Mouse (Mus musculus) heart, embryonic 11.5 days (tissue): ENCODE results near the gene Fam69a. TPM values are rescaled to one million over a fixed set of nuclear protein-coding genes. Genes with fewer than 3 reads are reported as not detected.
A peak's percentile ranks its signal among the peaks of the same experiment; 100 is the strongest.

Experiments
- ATAC-seq: fragments of 200-750 bp; cut with Nextera tagmentation; replicated peaks from 2 replicates; pipeline ENCODE4 v1.8.0; 2017; ENCODE audit warnings: moderate library complexity; ENCODE audit not compliant: insufficient number of reproducible peaks, low FRiP score, low TSS enrichment
- H3K27ac ChIP-seq: fragments of 300-500 bp; sonication (generic); 2 replicates; pipeline ENCODE4 v1.5.1; 2014; ENCODE audit warnings: mild to moderate bottlenecking, low read depth, low read length
- H3K27me3 ChIP-seq: fragments of 300-500 bp; sonication (generic); 2 replicates; pipeline ENCODE4 v1.6.1; 2014; ENCODE audit warnings: mild to moderate bottlenecking, low read length, mixed read lengths; ENCODE audit not compliant: control insufficient read depth, insufficient read depth
- H3K36me3 ChIP-seq: fragments of 300-500 bp; sonication (generic); 2 replicates; pipeline ENCODE4 v1.6.1; 2014; ENCODE audit warnings: mild to moderate bottlenecking, low read length, moderate library complexity, mixed read lengths; ENCODE audit not compliant: control insufficient read depth, insufficient read depth
- H3K4me1 ChIP-seq: fragments of 300-500 bp; sonication (generic); 2 replicates; pipeline ENCODE4 v1.6.1; 2014; ENCODE audit warnings: low read length; ENCODE audit not compliant: control insufficient read depth, insufficient read depth
- H3K4me2 ChIP-seq: fragments of 300-500 bp; sonication (generic); 2 replicates; pipeline ENCODE4 v1.6.1; 2014; ENCODE audit warnings: mild to moderate bottlenecking, moderate library complexity
- H3K4me3 ChIP-seq: fragments of 300-500 bp; sonication (generic); 2 replicates; pipeline ENCODE4 v1.5.1; 2014; ENCODE audit warnings: low read depth, low read length
- H3K9ac ChIP-seq: fragments of 300-500 bp; sonication (generic); 2 replicates; pipeline ENCODE4 v1.6.1; 2014; ENCODE audit warnings: mild to moderate bottlenecking, low read depth, low read length, moderate library complexity
- H3K9me3 ChIP-seq: fragments of 300-500 bp; sonication (generic); replicated peaks from 2 replicates; pipeline ENCODE4 v1.6.1; 2016; ENCODE audit warnings: low read length; ENCODE audit not compliant: control insufficient read depth
- WGBS: fragments of 180-500 bp; shearing (Covaris S2); extraction: QIAGEN DNeasy Blood & Tissue Kit; methylation state at CpG from one replicate; pipeline ENCODE4 v1.1.7; 2014; ENCODE audit not compliant: insufficient replicate concordance; 5-methylcytosine and 5-hydroxymethylcytosine counted together
- polyA plus RNA-seq: library from polyadenylated mRNA; unstranded; fragments of >200 nt; fragmentation: Nextera tagmentation; extraction: Ambion mirVana; gene quantifications from 2 replicates; pipeline ENCODE4 v1.2.1, GENCODE M21; 2014

Gene Fam69a
- polyA plus RNA-seq, 1 experiment from 2014 or later: 20.0 TPM

- Histone ChIP-seq H3K9me3 (no peaks in the 10 kb centered on the region), H3K27me3 (no peaks in the 10 kb centered on the region), H3K4me3 (no peak overlapping the region), H3K4me2 (no peak overlapping the region), H3K9ac (no peak overlapping the region), H3K36me3 (peaks cover 21% of the 10 kb centered on the region), H3K4me1 (no peaks in the 10 kb centered on the region), H3K27ac (no peak overlapping the region)
- 86% methylated on average over 5 of the region's 5 CpGs for whole genome bisulfite sequencing
- ATAC-seq: no peak
These were observed 75.9 kb downstream of the Fam69a start for GRCm38 (mm10) chr5:107911012-107911411.

DNA sequence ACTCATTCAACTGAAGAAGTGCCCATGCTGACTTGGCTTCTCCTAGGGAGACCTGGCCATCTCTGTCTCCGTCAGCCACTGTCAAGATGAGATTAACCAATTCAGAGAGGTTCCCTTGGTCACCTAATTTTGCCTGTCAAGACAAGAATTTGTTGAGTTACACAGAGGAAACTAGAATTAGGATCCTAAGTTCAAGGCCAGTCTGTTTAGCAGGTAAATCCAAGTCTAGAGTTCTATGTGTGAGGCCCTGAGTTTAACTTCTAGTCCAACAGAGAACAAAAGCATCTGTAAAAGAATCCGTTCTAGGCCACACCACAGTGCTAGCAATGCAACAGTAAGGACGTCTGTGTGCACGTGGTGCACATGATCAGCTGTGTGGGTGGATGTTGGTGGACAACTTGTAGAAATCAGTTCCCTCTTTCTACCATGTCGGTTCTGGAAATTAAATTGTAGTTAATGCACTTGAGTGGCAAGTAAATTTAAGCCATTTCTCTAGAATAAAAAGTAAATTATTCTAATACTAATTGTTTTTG, 76.7 kb downstream of the Fam69a start:
- H3K9ac ChIP-seq: no peak overlapping the region
- no peaks in the 10 kb centered on the region for H3K9me3 ChIP-seq
- 65% methylated on average over 5 of the region's 5 CpGs for WGBS
- no peak for ATAC-seq
- peaks cover 24% of the 10 kb centered on the region for H3K36me3 ChIP-seq
- H3K4me3 ChIP-seq: no peak overlapping the region
- no peak overlapping the region for H3K27ac ChIP-seq
- no peaks in the 10 kb centered on the region for H3K4me1 ChIP-seq
- H3K27me3 ChIP-seq: no peaks in the 10 kb centered on the region
- no peak overlapping the region for H3K4me2 ChIP-seq

GRCm38 (mm10) chr5:107909668-107910067, 77.2 kb downstream of the Fam69a start:
- no peak overlapping the region for H3K9ac ChIP-seq
- WGBS: 88% methylated on average over 3 of the region's 3 CpGs
- no peaks in the 10 kb centered on the region for H3K4me1 ChIP-seq
- H3K36me3 ChIP-seq: peaks cover 27% of the 10 kb centered on the region
- H3K4me2 ChIP-seq: no peak overlapping the region
- no peaks in the 10 kb centered on the region for H3K27me3 ChIP-seq
- no peak overlapping the region for H3K27ac ChIP-seq
- no peaks in the 10 kb centered on the region for H3K9me3 ChIP-seq
- no peak for ATAC-seq
- no peak overlapping the region for H3K4me3 ChIP-seq

- H3K27me3 ChIP-seq: no peaks in the 10 kb centered on the region
- H3K4me1 ChIP-seq: no peaks in the 10 kb centered on the region
- no peak overlapping the region for H3K27ac ChIP-seq
- H3K4me2 ChIP-seq: no peak overlapping the region
- no peak overlapping the region for H3K4me3 ChIP-seq
- no peak overlapping the region for H3K9ac ChIP-seq
- peaks cover 33% of the 10 kb centered on the region for H3K36me3 ChIP-seq
- H3K9me3 ChIP-seq: no peaks in the 10 kb centered on the region
- 66% methylated on average over 2 of the region's 2 CpGs for WGBS
- ATAC-seq: no peak
These were observed 78.3 kb downstream of the Fam69a start for GRCm38 (mm10) chr5:107908514-107909110.

- Histone ChIP-seq H3K4me2 (no peak overlapping the region), H3K4me3 (no peak overlapping the region), H3K9ac (no peak overlapping the region), H3K27me3 (no peaks in the 10 kb centered on the region), H3K4me1 (peaks cover 3% of the 10 kb centered on the region; the same call in 1 of the 2 replicates), H3K9me3 (no peaks in the 10 kb centered on the region), H3K27ac (no peak overlapping the region), H3K36me3 (peaks cover 38% of the 10 kb centered on the region)
- ATAC-seq: no peak
- WGBS: 75% methylated on average over 3 of the region's 3 CpGs
These were observed 82.6 kb downstream of the Fam69a start for GRCm38 (mm10) chr5:107904325-107904724.

DNA sequence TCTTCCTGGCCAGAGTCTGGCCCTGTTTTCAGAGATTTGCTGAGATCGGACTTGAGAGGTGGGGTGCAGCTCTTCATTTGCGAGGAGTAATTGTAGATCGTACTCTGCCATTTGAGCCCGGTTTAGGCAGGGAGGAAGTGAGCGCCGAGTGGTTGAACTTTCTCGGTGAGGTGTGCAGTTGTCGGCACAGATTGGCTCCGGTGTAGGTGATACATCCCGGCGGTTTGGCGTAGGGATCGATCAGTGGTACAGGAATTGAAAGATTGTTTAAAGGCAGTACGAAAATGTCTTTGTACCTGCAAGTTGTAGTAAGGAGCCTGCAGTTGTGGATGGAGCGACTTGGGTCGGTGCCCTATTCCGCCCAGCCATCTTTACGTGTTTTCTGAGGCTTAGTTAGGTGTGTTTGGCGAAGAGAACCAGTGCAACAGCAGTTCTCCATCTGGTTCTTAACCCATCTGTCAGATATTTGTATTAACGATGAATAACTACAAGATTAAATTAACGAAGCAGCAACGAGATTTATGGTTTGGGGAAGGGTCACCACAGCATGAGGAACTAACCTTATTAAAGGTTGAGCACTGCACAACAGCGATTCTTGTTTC, 85.8 kb downstream of the Fam69a start:
- WGBS: under 1% methylated on average over 23 of the region's 23 CpGs
- peak overlapping the region; percentile 76 for H3K4me3 ChIP-seq
- no peaks in the 10 kb centered on the region for H3K9me3 ChIP-seq
- peak overlapping the region; percentile 84 for H3K27ac ChIP-seq
- ATAC-seq: no peak; the same call in 1 of the 2 replicates
- H3K4me2 ChIP-seq: peak overlapping the region; percentile 86
- no peaks in the 10 kb centered on the region for H3K27me3 ChIP-seq
- peaks cover 23% of the 10 kb centered on the region for H3K36me3 ChIP-seq
- H3K4me1 ChIP-seq: peaks cover 3% of the 10 kb centered on the region; the same call in 1 of the 2 replicates
- peak overlapping the region; percentile 94 for H3K9ac ChIP-seq

- peak; percentile 96 for ATAC-seq
- peaks cover 3% of the 10 kb centered on the region; the same call in 1 of the 2 replicates for H3K4me1 ChIP-seq
- peak within 1 kb of the TSS; percentile 84 for H3K27ac ChIP-seq
- H3K4me2 ChIP-seq: peak within 1 kb of the TSS; percentile 86
- 3% methylated on average over 63 of the region's 66 CpGs for WGBS
- H3K4me3 ChIP-seq: peak within 1 kb of the TSS; percentile 76
- no peaks in the 10 kb centered on the region for H3K9me3 ChIP-seq
- H3K9ac ChIP-seq: peak within 1 kb of the TSS; percentile 94
- no peaks in the 10 kb centered on the region for H3K27me3 ChIP-seq
- H3K36me3 ChIP-seq: peaks cover 19% of the 10 kb centered on the region
These were observed 86.5 kb downstream of the Fam69a start, which contains the start of gene Rpl5 for GRCm38 (mm10) chr5:107900206-107901013. Gene Rpl5 (plus strand): TSS chr5:107900502.

DNA sequence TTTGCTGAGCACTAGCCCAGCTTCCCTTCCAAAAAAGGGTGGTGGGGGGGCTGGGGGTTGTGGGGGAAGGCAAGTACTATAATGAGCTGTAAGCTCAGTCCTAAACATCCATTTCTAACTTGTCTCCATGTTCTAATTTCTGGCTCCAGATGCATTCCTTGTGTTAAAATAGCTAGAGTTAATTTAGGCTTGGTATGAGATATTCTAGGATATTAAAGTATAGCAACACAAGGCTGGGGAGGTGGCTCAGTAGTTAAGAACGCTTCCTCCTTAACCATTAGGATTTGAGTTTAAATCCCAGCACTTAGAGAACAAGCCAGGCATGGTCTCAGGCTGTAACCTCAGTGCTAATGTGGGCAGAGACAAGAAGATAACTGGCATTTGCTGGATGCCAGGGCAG, 90.6 kb downstream of the Fam69a start:
- ATAC-seq: no peak
- WGBS: 57% methylated on average over 1 of the region's 1 CpGs
- H3K9ac ChIP-seq: no peak overlapping the region
- no peak overlapping the region for H3K4me2 ChIP-seq
- no peaks in the 10 kb centered on the region for H3K9me3 ChIP-seq
- no peaks in the 10 kb centered on the region for H3K4me1 ChIP-seq
- H3K27ac ChIP-seq: no peak overlapping the region
- no peaks in the 10 kb centered on the region for H3K27me3 ChIP-seq
- H3K36me3 ChIP-seq: no peaks in the 10 kb centered on the region
- H3K4me3 ChIP-seq: no peak overlapping the region
